Mouse (Mus musculus) MEL (cell line): ENCODE results near the gene Thap11. TPM values are rescaled to one million over a fixed set of nuclear protein-coding genes. Genes with fewer than 3 reads are reported as not detected.

Experiments
- DNase-seq: peaks from one replicate; pipeline ENCODE4 v3.0.0; 2011; ENCODE audit warnings: low read depth, low spot score
- H3K27ac ChIP-seq: 2 replicates; pipeline ENCODE4 v1.5.1; 2012; ENCODE audit warnings: low read depth, mild to moderate bottlenecking, control low read depth, low read length, moderate library complexity; ENCODE audit not compliant: control insufficient read depth
- H3K27me3 ChIP-seq, 2 experiments: fragments of 150-350 bp in 1 of 2; sonication (generic) in 1 of 2; 2 replicates each; pipeline ENCODE4 v1.6.1; 2012; ENCODE audit warnings: low read length in 2 of 2, mild to moderate bottlenecking in 2 of 2, improper control_type of control experiment in 1 of 2, moderate library complexity in 1 of 2; ENCODE audit not compliant: insufficient read depth in 2 of 2, control insufficient read depth in 1 of 2
- H3K36me3 ChIP-seq, 2 experiments: 2 replicates each; pipeline ENCODE4 v1.6.1; 2012 to 2014; ENCODE audit warnings: low read length in 2 of 2, improper control_type of control experiment in 1 of 2, inconsistent platforms in 1 of 2, mild to moderate bottlenecking in 1 of 2; ENCODE audit not compliant: insufficient read depth in 2 of 2, control insufficient read depth in 1 of 2
- H3K4me1 ChIP-seq, 2 experiments: fragments of 150-350 bp in 1 of 2; sonication (generic) in 1 of 2; 2 replicates each; pipeline ENCODE4 v1.6.1; 2012; ENCODE audit warnings: low read length in 2 of 2, improper control_type of control experiment in 1 of 2, mild to moderate bottlenecking in 1 of 2; ENCODE audit not compliant: insufficient read depth in 2 of 2, control insufficient read depth in 1 of 2
- H3K4me3 ChIP-seq, 2 experiments: fragments of 150-350 bp in 1 of 2; sonication (generic) in 1 of 2; 2 replicates each; pipeline ENCODE4 v1.5.1; 2012; ENCODE audit warnings: low read depth in 2 of 2, low read length in 2 of 2, mild to moderate bottlenecking in 2 of 2, moderate library complexity in 2 of 2, control low read depth in 1 of 2, improper control_type of control experiment in 1 of 2; ENCODE audit not compliant: control insufficient read depth in 1 of 2, insufficient read depth in 1 of 2
- H3K79me2 ChIP-seq: 2 replicates; pipeline ENCODE4 v1.6.1; 2012; ENCODE audit warnings: mild to moderate bottlenecking, low read length, moderate library complexity; ENCODE audit not compliant: control insufficient read depth, poor library complexity, insufficient read depth
- H3K9ac ChIP-seq: 2 replicates; pipeline ENCODE4 v1.6.1; 2012; ENCODE audit warnings: low read depth, mild to moderate bottlenecking, control low read depth, low read length, moderate library complexity; ENCODE audit not compliant: control insufficient read depth, poor library complexity, severe bottlenecking
- H3K9me3 ChIP-seq: fragments of 150-350 bp; sonication (generic); replicated peaks from 2 replicates; pipeline ENCODE4 v1.6.1; 2012; ENCODE audit warnings: mild to moderate bottlenecking, low read length, improper control_type of control experiment, moderate library complexity; ENCODE audit not compliant: insufficient read depth
- BHLHE40 ChIP-seq: IDR thresholded peaks from 2 replicates; pipeline ENCODE4 v1.6.1; 2012; ENCODE audit warnings: low read depth, mild to moderate bottlenecking, inconsistent platforms, low read length, improper control_type of control experiment, borderline replicate concordance
- CHD1 ChIP-seq: IDR thresholded peaks from 2 replicates; pipeline ENCODE4 v1.6.1; 2012; ENCODE audit warnings: low read depth, mild to moderate bottlenecking, inconsistent platforms, low read length, improper control_type of control experiment
- CHD2 ChIP-seq: IDR thresholded peaks from 2 replicates; pipeline ENCODE4 v1.6.1; 2011; ENCODE audit warnings: low read length, improper control_type of control experiment
- CTCF ChIP-seq, 3 experiments: IDR thresholded peaks in 2 of 3; conservative IDR thresholded peaks in 1 of 3; 2 replicates each; pipeline ENCODE4 v1.5.1; 2011 to 2012; ENCODE audit warnings: low read length in 3 of 3, low read depth in 2 of 3, mild to moderate bottlenecking in 2 of 3, improper control_type of control experiment in 1 of 3, inconsistent platforms in 1 of 3, mixed read lengths in 1 of 3, moderate library complexity in 1 of 3; ENCODE audit not compliant: control insufficient read depth in 1 of 3, insufficient read depth in 1 of 3, poor library complexity in 1 of 3, severe bottlenecking in 1 of 3
- E2F4 ChIP-seq: IDR thresholded peaks from 2 replicates; pipeline ENCODE4 v1.6.1; 2011; ENCODE audit warnings: low read depth, low read length, improper control_type of control experiment, borderline replicate concordance
- ELF1 ChIP-seq: IDR thresholded peaks from 2 replicates; pipeline ENCODE4 v1.6.1; 2014; ENCODE audit warnings: low read depth, mild to moderate bottlenecking, inconsistent platforms, low read length, improper control_type of control experiment, moderate library complexity
- EP300 ChIP-seq, 2 experiments: IDR thresholded peaks; 2 replicates each; pipeline ENCODE4 v1.6.1; 2011; ENCODE audit warnings: improper control_type of control experiment in 2 of 2, low read length in 2 of 2, low read depth in 1 of 2, mild to moderate bottlenecking in 1 of 2
- ETS1 ChIP-seq: IDR thresholded peaks from 2 replicates; pipeline ENCODE4 v1.6.1; 2012; ENCODE audit warnings: low read depth, mild to moderate bottlenecking, inconsistent platforms, low read length, improper control_type of control experiment, moderate library complexity
- GABPA ChIP-seq: IDR thresholded peaks from 2 replicates; pipeline ENCODE4 v1.6.1; 2012; ENCODE audit warnings: low read depth, mild to moderate bottlenecking, inconsistent platforms, low read length, improper control_type of control experiment, moderate library complexity
- GATA1 ChIP-seq: IDR thresholded peaks from 2 replicates; pipeline ENCODE4 v1.6.1; 2011; ENCODE audit warnings: low read depth, low read length, improper control_type of control experiment
- HCFC1 ChIP-seq: IDR thresholded peaks from 2 replicates; pipeline ENCODE4 v1.6.1; 2012; ENCODE audit warnings: low read depth, mild to moderate bottlenecking, inconsistent platforms, low read length, improper control_type of control experiment, moderate library complexity
- JUND ChIP-seq: IDR thresholded peaks from 2 replicates; pipeline ENCODE4 v1.6.1; 2011; ENCODE audit warnings: low read depth, mild to moderate bottlenecking, improper control_type of control experiment, low read length
- KAT2A ChIP-seq: conservative IDR thresholded peaks from 2 replicates; pipeline ENCODE4 v1.6.1; 2012; ENCODE audit warnings: low read depth, low read length, improper control_type of control experiment, inconsistent platforms
- MAFK ChIP-seq: IDR thresholded peaks from 2 replicates; pipeline ENCODE4 v1.6.1; 2011; ENCODE audit warnings: low read depth, mild to moderate bottlenecking, low read length, improper control_type of control experiment, borderline replicate concordance
- MAX ChIP-seq: IDR thresholded peaks from 2 replicates; pipeline ENCODE4 v1.6.1; 2011; ENCODE audit warnings: low read length, improper control_type of control experiment
- MAZ ChIP-seq: IDR thresholded peaks from 2 replicates; pipeline ENCODE4 v1.6.1; 2012; ENCODE audit warnings: low read depth, mild to moderate bottlenecking, inconsistent platforms, low read length, improper control_type of control experiment
- MEF2A ChIP-seq: IDR thresholded peaks from 2 replicates; pipeline ENCODE4 v1.6.1; 2014; ENCODE audit warnings: low read depth, mild to moderate bottlenecking, inconsistent platforms, low read length, improper control_type of control experiment; ENCODE audit not compliant: poor library complexity, insufficient replicate concordance, severe bottlenecking; ENCODE audit errors: extremely low read depth
- MXI1 ChIP-seq: IDR thresholded peaks from 2 replicates; pipeline ENCODE4 v1.6.1; 2011; ENCODE audit warnings: mild to moderate bottlenecking, low read depth, low read length, improper control_type of control experiment
- MYB ChIP-seq: IDR thresholded peaks from 2 replicates; pipeline ENCODE4 v1.6.1; 2011; ENCODE audit warnings: mild to moderate bottlenecking, low read depth, low read length, improper control_type of control experiment
- MYC ChIP-seq: IDR thresholded peaks from 2 replicates; pipeline ENCODE4 v1.6.1; 2011; ENCODE audit warnings: low read depth, mild to moderate bottlenecking, low read length, improper control_type of control experiment, moderate library complexity
- NELFE ChIP-seq: IDR thresholded peaks from 2 replicates; pipeline ENCODE4 v1.6.1; 2011; ENCODE audit warnings: low read depth, low read length, improper control_type of control experiment
- NRF1 ChIP-seq: IDR thresholded peaks from 2 replicates; pipeline ENCODE4 v1.6.1; 2014; ENCODE audit warnings: low read depth, mild to moderate bottlenecking, inconsistent platforms, low read length, improper control_type of control experiment, moderate library complexity; ENCODE audit not compliant: poor library complexity, insufficient read depth, severe bottlenecking
- POLR2A ChIP-seq, 2 experiments: IDR thresholded peaks; 2 replicates each; pipeline ENCODE4 v1.6.1; 2011 to 2012; ENCODE audit warnings: low read length in 2 of 2, mild to moderate bottlenecking in 2 of 2, control low read depth in 1 of 2, improper control_type of control experiment in 1 of 2, low read depth in 1 of 2, moderate library complexity in 1 of 2; ENCODE audit not compliant: control insufficient read depth in 1 of 2, insufficient read depth in 1 of 2, poor library complexity in 1 of 2
- POLR2AphosphoS2 ChIP-seq: IDR thresholded peaks from 2 replicates; pipeline ENCODE4 v1.6.1; 2011; ENCODE audit warnings: low read length, improper control_type of control experiment
- POLR2AphosphoS5 ChIP-seq: IDR thresholded peaks from 2 replicates; pipeline ENCODE4 v1.6.1; 2012; ENCODE audit warnings: low read depth, borderline replicate concordance, mild to moderate bottlenecking, inconsistent platforms, low read length, moderate library complexity, mixed read lengths
- RAD21 ChIP-seq: IDR thresholded peaks from 2 replicates; pipeline ENCODE4 v1.6.1; 2011; ENCODE audit warnings: mild to moderate bottlenecking, low read depth, low read length, improper control_type of control experiment
- RCOR1 ChIP-seq: IDR thresholded peaks from 2 replicates; pipeline ENCODE4 v1.6.1; 2012; ENCODE audit warnings: low read depth, mild to moderate bottlenecking, inconsistent platforms, low read length, improper control_type of control experiment
- SIN3A ChIP-seq: IDR thresholded peaks from 2 replicates; pipeline ENCODE4 v1.6.1; 2012; ENCODE audit warnings: low read length, improper control_type of control experiment, inconsistent platforms
- SMC3 ChIP-seq: IDR thresholded peaks from 2 replicates; pipeline ENCODE4 v1.6.1; 2011; ENCODE audit warnings: low read depth, low read length, improper control_type of control experiment
- TAL1 ChIP-seq: IDR thresholded peaks from 2 replicates; pipeline ENCODE4 v1.6.1; 2012; ENCODE audit warnings: mild to moderate bottlenecking, inconsistent platforms, low read length, moderate library complexity, mixed read lengths
- TBP ChIP-seq: IDR thresholded peaks from 2 replicates; pipeline ENCODE4 v1.8.0; 2011; ENCODE audit warnings: low read depth, low read length, improper control_type of control experiment
- TCF12 ChIP-seq: IDR thresholded peaks from 2 replicates; pipeline ENCODE4 v1.6.1; 2014; ENCODE audit warnings: low read depth, mild to moderate bottlenecking, inconsistent platforms, low read length, improper control_type of control experiment, moderate library complexity
- USF1 ChIP-seq: IDR thresholded peaks from 2 replicates; pipeline ENCODE4 v1.6.1; 2014; ENCODE audit warnings: low read depth, mild to moderate bottlenecking, inconsistent platforms, low read length, improper control_type of control experiment, moderate library complexity
- ZC3H11A ChIP-seq: IDR thresholded peaks from 2 replicates; pipeline ENCODE4 v1.6.1; 2012; ENCODE audit warnings: low read depth, mild to moderate bottlenecking, inconsistent platforms, low read length, improper control_type of control experiment
- ZKSCAN1 ChIP-seq: IDR thresholded peaks from 2 replicates; pipeline ENCODE4 v1.6.1; 2012; ENCODE audit warnings: low read depth, mild to moderate bottlenecking, inconsistent platforms, low read length, improper control_type of control experiment, moderate library complexity
- ZMIZ1 ChIP-seq: IDR thresholded peaks from 2 replicates; pipeline ENCODE4 v1.6.1; 2012; ENCODE audit warnings: low read depth, mild to moderate bottlenecking, inconsistent platforms, low read length, improper control_type of control experiment, moderate library complexity
- ZNF384 ChIP-seq: IDR thresholded peaks from 2 replicates; pipeline ENCODE4 v1.6.1; 2012; ENCODE audit warnings: low read depth, mild to moderate bottlenecking, inconsistent platforms, low read length, improper control_type of control experiment
- polyA plus RNA-seq, 2 experiments: library from polyadenylated mRNA; stranded (reverse) in 1 of 2; unstranded in 1 of 2; fragments of >175 nt in 1 of 2; fragments of >200 nt in 1 of 2; gene quantifications; 2 replicates each; pipeline versions ENCODE4 v1.2.1 to v1.2.4; 2012; ENCODE audit warnings: low replicate concordance in 2 of 2, low read depth in 1 of 2; ENCODE audit not compliant: insufficient read length in 2 of 2, insufficient read depth in 1 of 2, missing spikeins in 1 of 2
- total RNA-seq: library from RNA; depleted of rRNA; stranded (reverse); fragments of 300-350 nt; gene quantifications from 2 replicates; pipeline ENCODE4 v1.2.3, GENCODE M21; 2012

The Thap11 gene
- total and polyA plus RNA-seq, 3 experiments: 48.8 to 51.4 TPM; not detected in 1

- Histone ChIP-seq H3K79me2 (peaks cover 61% of the 10 kb centered on the region), H3K4me3 (no peak overlapping the region), H3K36me3 (peaks cover 11 to 20% of the 10 kb centered on the region in 2 experiments), H3K9ac (no peak overlapping the region), H3K9me3 (no peaks in the 10 kb centered on the region), H3K27me3 (no peaks in the 10 kb centered on the region), H3K4me1 (peaks cover 2 to 11% of the 10 kb centered on the region in 2 experiments; a peak in 1 of 4 replicates), H3K27ac (no peak overlapping the region)
- peak; percentile 63 for DNase-seq
- TF ChIP-seq TCF12: 0 out of 2 replicates have a peak, but pooled peaks have one; percentile 14
- TF ChIP-seq USF1: no peak
- TF ChIP-seq ZNF384: no peak
- TF ChIP-seq GATA1: 0 out of 2 replicates have a peak, but pooled peaks have one; percentile 12
- no peak for TF ChIP-seq KAT2A
- no peak for TF ChIP-seq NELFE
- TF ChIP-seq BHLHE40: no peak
- no peak for TF ChIP-seq POLR2AphosphoS2
- no peak for TF ChIP-seq NRF1
- no peak for TF ChIP-seq HCFC1
- peak; percentile 49; the same call in 1 of the 2 replicates for TF ChIP-seq MYC
- TF ChIP-seq MYB: no peak
- TF ChIP-seq TBP: no peak
- no peak for TF ChIP-seq SIN3A
- peak; percentile 29 to 68 (median 51); a peak in 5 of 6 replicates for TF ChIP-seq CTCF (IDR thresholded peaks at IDR 0.05 in 2 of 3, conservative IDR thresholded peaks at IDR 0.05 in 1 of 3; ENCODE audit: control insufficient read depth in 1 of 3, insufficient read depth in 1 of 3, low read depth in 2 of 3, low read length in 3 of 3, poor library complexity in 1 of 3, severe bottlenecking in 1 of 3)
- TF ChIP-seq E2F4: no peak
- TF ChIP-seq TAL1: peak; percentile 47
- no peak for TF ChIP-seq ELF1
- TF ChIP-seq POLR2AphosphoS5: no peak
- TF ChIP-seq POLR2A (IDR thresholded peaks at IDR 0.05; ENCODE audit: control insufficient read depth in 1 of 2, insufficient read depth in 1 of 2, low read depth in 1 of 2, low read length in 2 of 2, poor library complexity in 1 of 2): no peak; a peak in 1 of 4 replicates
- TF ChIP-seq MXI1: peak; percentile 66; the same call in 1 of the 2 replicates
- 0 out of 2 replicates have a peak, but pooled peaks have one; percentile 5 for TF ChIP-seq ZC3H11A
- TF ChIP-seq ZMIZ1: no peak
- TF ChIP-seq ETS1: peak; percentile 68; the same call in 1 of the 2 replicates
- TF ChIP-seq CHD2: no peak
- TF ChIP-seq MAFK: no peak
- no peak for TF ChIP-seq MAZ
- TF ChIP-seq SMC3: peak; percentile 47
- TF ChIP-seq MEF2A: no peak
- TF ChIP-seq GABPA: no peak
- TF ChIP-seq RAD21: no peak
- no peak for TF ChIP-seq JUND
- no peak for TF ChIP-seq CHD1
- TF ChIP-seq EP300 (IDR thresholded peaks at IDR 0.05; ENCODE audit: low read depth in 1 of 2, low read length in 2 of 2): 0 out of 4 replicates have a peak, but pooled peaks of 1 of the 2 experiments have one; percentile 8
- TF ChIP-seq RCOR1: no peak
- TF ChIP-seq MAX: peak; percentile 47; the same call in 1 of the 2 replicates
- no peak for TF ChIP-seq ZKSCAN1
Measured at GRCm38 (mm10) chr8:105866364-105867029, 11.6 kb downstream of the Thap11 start.
